Mouse (Mus musculus) T-helper 17 cell (primary cell): ENCODE data around the gene Ccdc39.

Experiments used
- in situ Hi-C, 2 experiments: fragments of 300-600 bp; cut with MboI, MseI; formaldehyde crosslinking; loops; 1 replicate in 1 of 2; 2 replicates in 1 of 2; pipeline ENCODE4 v1.15.1; 2025; ENCODE audit warnings: high pct_unique_total_duplicates in 2 of 2

Ccdc39 gene

DNA sequence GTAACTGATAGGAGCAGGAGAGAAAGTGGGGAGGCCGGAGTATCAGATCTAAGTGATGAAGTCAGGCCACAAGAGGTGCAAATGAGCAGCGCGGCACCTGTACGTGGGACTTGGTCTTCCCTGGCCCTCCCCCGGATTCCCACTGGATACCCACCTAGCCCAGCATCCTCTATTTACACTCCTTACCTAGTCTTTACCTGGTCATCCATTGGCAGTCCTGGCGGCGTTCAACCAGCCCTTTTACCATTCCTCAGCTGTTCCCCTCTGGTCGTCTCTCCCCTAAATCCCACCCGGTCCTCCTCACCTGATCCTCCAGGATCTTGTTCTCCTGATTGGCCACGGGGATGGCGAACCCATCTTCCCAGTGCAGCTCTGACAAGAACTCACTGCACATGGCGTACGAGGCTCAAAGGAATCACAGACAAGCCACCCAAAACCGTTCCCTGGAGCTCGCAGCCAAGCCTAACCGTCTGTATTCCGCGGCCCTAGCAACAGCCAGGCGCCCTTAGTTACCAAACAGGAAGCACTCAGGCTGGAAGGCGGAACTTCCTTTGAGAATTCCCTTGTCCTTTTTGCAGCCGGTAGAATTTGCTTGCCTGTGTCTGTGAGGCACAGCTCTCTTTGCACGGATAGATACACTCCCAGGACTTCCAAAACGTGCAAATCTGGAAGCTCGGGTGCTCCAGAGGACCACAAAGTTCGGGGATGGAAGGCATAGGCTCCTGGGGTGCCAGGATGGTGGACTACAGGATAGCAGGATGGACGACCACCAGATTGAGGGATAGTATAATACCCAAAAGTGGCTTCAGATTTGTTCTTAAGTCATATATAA lies at the start of gene Ccdc39:
Gene Ccdc39, minus strand, starts transcription at position 510 of the 832 bp plus-strand sequence.
- in situ Hi-C loops = loop anchor here in 1 of 2 experiments (25.0 kb wide), 1 partner anchor 243 kb away; the partner anchor contains the start of gene Dnajc19

- in situ Hi-C loops = no loop called here
Observed at GRCm38 (mm10) chr3:33893433-33893832, 49.3 kb upstream of the Ccdc39 start.

DNA sequence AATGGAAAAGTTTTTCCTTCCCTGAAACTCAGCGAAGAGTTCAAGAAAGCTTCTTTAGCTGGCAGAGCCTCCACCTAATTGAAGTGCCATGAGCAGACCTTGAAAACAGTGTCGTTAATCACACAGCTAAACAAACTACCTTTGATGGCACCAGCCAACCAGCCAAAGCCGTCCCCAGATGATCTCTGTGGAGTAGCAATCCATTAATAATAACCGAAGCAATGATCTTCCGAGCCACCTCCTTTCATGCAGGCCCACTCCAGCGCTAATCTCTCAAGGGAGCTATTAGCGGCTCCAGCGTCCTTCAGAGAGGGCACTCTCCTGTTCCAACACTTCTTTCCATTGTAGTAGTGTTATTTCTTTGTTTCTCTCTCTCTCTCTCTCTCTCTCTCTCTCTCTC lies 43.3 kb upstream of the Ccdc39 start:
- in situ Hi-C loops = no loop called here

- in situ Hi-C loops = no loop called here
Observed at GRCm38 (mm10) chr3:33883105-33883504, 39.0 kb upstream of the Ccdc39 start.

- in situ Hi-C loops = no loop called here
Observed at GRCm38 (mm10) chr3:33882695-33883094, 38.6 kb upstream of the Ccdc39 start.

DNA sequence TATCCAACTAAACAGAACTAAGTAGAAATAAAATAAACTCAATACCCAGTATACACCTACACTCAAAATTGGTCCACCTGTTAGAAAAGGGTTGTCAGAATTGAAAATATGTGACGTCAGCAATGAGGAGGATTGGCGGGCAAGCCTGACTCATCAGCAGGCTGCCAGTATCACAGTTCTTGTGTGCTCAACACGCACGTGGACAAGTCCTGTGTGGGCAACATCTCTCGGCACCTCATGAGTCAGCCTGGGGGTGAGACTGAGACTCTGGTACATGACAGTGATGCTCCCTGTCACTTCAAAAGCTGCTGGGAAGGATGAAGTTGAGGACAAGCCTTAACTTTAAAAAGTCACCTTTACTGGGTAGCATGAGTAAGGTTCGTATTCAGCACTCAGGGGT lies 34.6 kb upstream of the Ccdc39 start:
- in situ Hi-C loops = loop anchor here in 1 of 2 experiments (10.0 kb wide), 1 partner anchor 474 kb away; no protein-coding TSS in a partner anchor

DNA sequence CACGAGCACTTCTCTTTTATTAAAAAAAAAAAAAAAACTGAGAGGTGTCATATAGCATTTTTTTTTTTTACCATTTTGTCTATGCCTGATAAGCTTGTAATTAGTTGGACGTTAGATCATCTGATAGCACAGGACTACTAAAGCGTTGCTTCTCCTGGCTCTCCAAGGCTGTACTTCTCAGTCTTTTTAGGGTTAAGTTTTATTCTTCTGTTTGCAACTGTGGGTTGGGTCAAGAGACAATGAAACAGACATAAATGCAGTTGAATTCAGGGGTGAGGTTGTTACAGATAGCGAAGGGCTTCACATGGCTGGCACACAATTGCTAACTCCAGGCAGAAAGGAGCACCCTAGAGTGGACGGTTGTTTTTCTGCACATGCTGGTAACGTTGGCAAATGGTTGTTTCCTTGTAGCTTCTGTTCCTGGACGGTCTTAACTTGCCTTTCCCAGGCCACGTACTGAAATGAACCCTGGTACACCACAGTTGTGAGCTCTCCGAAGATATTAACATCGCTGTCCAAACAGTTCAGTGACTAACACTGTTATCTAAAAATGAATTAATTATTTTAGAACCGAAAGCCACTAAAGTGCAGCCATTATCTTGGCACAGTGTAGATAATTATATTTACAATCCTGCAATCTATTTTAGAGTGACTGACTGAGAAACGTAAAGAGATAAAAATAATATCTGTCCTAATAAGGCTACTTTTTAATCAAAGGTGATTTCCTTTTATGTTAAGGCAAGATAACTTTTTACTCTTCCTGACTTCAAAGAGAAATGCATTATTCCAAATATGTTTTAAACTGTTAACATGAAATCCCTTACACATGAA lies 30.6 kb upstream of the Ccdc39 start:
- in situ Hi-C loops = loop anchor here in 1 of 2 experiments (10.0 kb wide), 1 partner anchor 470 kb away; no protein-coding TSS in a partner anchor

DNA sequence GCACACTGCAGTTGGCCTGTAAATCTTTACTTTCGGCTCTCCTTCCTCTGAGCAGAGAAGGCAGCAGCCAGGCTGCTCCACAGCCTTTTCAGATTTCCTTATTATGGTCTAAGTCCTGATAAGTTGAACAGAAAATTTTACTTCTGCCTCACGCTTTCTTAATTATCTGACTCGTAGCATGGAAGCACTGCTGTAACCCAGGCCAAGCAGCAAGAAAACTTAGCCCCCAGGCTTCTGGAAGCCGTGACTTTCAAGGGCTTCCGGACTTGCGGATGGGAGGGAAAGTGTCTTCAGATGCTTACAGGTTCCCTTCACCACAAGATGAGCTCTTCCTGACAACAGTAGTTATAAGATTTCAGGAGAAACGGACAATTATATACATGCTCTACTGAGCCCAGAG lies 29.7 kb upstream of the Ccdc39 start:
- in situ Hi-C loops = loop anchor here in 1 of 2 experiments (10.0 kb wide), 1 partner anchor 469 kb away; no protein-coding TSS in a partner anchor

- in situ Hi-C loops = loop anchor here in 1 of 2 experiments (10.0 kb wide), 1 partner anchor 469 kb away; no protein-coding TSS in a partner anchor
Observed at GRCm38 (mm10) chr3:33873366-33873765, 29.3 kb upstream of the Ccdc39 start.

DNA sequence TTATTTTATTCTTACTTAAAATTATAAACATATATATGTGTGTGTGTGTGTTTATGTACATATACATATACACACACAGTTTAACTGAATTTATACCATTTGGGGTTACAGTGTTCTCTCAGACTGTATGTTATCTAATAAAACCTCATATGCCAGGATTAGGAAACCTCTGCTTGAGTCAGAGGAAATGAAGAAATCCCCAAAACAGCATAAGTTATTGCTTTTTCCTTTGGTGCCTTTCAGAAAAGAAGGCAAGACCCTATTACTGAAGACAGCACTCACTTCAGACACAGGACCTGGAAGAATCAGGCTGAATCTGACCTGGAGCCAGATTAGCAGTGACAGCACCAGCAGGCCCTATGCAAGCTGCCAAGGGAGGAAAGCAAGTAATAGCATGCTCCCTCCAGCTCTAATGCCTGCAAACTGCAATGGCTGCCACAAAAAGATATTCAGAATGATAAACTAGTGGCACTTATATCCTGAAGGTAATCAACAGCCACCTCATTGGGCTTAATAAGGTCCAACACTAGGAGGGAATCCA lies 20.0 kb upstream of the Ccdc39 start:
- in situ Hi-C loops = no loop called here

- in situ Hi-C loops = no loop called here
Observed at GRCm38 (mm10) chr3:33858939-33859338, 14.8 kb upstream of the Ccdc39 start.

- in situ Hi-C loops = no loop called here
Observed at GRCm38 (mm10) chr3:33853062-33853461, 9.0 kb upstream of the Ccdc39 start.

DNA sequence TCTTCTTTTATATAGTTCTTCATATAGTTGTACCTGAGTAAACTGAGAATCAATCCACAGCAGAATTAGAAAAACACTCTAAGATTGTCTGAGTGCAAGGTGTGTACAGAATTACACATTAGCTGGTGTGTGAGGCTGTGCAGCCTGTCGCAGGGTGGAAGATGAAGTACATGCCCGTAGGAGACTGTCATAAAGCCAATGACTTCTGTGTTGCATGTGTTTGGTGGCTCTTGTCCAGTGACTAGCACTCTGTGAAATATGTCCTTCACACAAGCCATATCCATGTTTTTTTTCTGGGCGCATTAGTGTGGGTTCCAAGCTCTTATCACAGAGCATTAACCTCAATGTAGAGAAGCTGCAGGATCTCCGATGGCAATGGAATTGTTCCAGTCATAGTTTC lies 6.7 kb upstream of the Ccdc39 start:
- in situ Hi-C loops = no loop called here

DNA sequence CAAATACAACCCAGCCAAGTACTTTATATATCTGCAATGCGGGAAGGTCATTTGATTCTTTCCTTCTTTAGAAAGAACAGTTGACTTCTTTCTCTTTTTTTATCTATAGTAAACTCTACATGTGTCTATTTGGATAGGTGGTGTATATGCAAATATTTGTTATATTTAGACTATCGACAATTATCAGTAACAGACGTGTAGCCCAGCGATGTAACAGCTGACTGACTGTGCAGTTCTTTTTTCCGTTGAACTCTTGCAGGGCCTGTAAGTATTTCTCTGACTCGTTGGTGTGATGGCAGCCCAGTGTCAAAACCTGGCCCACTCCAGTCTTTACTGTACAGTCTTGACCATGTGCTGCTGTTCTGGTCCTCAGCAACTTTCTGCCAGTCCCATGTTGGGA lies 2.5 kb upstream of the Ccdc39 start:
- in situ Hi-C loops = loop anchor here in 1 of 2 experiments (25.0 kb wide), 1 partner anchor 241 kb away; the partner anchor contains the start of gene Dnajc19

- in situ Hi-C loops = loop anchor here in 1 of 2 experiments (25.0 kb wide), 1 partner anchor 248 kb away; the partner anchor contains the start of gene Dnajc19
Observed at GRCm38 (mm10) chr3:33838877-33839276, 5.2 kb downstream of the Ccdc39 start.

- in situ Hi-C loops = loop anchor here in 1 of 2 experiments (25.0 kb wide), 1 partner anchor 251 kb away; the partner anchor contains the start of gene Dnajc19
Observed at GRCm38 (mm10) chr3:33836576-33836975, 7.5 kb downstream of the Ccdc39 start.

GRCm38 (mm10) chr3:33832351-33832750 lies 11.8 kb downstream of the Ccdc39 start:
- in situ Hi-C loops = loop anchor here in 1 of 2 experiments (25.0 kb wide), 1 partner anchor 255 kb away; the partner anchor contains the start of gene Dnajc19

GRCm38 (mm10) chr3:33824135-33824946 lies 19.8 kb downstream of the Ccdc39 start:
- in situ Hi-C loops = loop anchor here (5.0 to 25.0 kb wide), 4 partner anchors 93 to 1462 kb away; partner anchors contain the start of genes Mfn1 (in 1 of the 2), Zfp639 (in 1 of the 2) and Zmat3 (in 1 of the 2)

DNA sequence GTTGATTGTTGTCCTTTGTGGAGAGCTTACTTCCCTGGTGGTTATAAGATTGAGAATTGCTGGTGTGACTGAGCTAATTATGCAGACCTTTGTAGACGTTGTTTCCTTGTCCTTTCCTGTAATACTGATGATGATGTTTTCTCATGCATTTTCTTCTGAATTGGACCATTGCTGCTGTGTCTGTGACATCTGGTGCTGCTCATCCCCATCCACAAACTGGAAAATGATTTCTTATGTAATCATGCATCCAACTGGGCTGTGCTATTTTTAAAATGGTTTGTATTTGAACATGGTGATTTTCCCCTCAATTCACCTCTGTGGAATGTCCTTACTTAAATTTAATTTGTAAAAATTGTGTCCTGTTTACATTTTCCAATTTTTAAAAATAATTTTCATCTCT lies 37.0 kb downstream of the Ccdc39 start:
- in situ Hi-C loops = loop anchor here (10.0 to 25.0 kb wide), 4 partner anchors 1092 to 1445 kb away; partner anchors contain the start of genes Mfn1 (in 1 of the 2), Zfp639 (in 1 of the 2) and Zmat3 (in 1 of the 2)

DNA sequence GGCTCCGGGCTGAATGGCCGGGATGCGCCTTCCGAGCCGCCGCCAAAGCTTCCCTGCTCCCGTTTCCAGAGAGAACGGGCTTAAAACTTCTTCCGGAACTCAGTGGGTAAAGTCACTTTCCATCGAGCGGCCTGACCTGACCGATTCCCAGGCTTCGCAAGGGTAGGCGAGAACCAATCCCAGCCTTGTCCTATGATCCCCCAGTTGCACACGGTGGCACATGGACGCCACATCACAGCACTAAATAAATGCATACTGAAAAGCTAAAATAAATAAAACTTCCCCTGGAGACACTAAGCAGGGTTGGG lies 43.6 kb downstream of the Ccdc39 start:
- in situ Hi-C loops = loop anchor here (5.0 to 25.0 kb wide), 5 partner anchors 1058 to 1438 kb away; partner anchors contain the start of genes Mfn1 (in 1 of the 2), Zfp639 (in 1 of the 2) and Zmat3 (in 1 of the 2)
